Mouse (Mus musculus) heart, embryonic 15.5 days (tissue): ENCODE results near the gene Stk4. TPM values are rescaled to one million over a fixed set of nuclear protein-coding genes. Genes with fewer than 3 reads are reported as not detected.

Experiments
- ATAC-seq: fragments of 200-750 bp; cut with Nextera tagmentation; replicated peaks from 2 replicates; pipeline ENCODE4 v1.8.0; 2017; ENCODE audit warnings: low read depth, moderate TSS enrichment; ENCODE audit not compliant: insufficient number of reproducible peaks, insufficient read depth, low FRiP score
- H3K27ac ChIP-seq: fragments of 300-500 bp; sonication (generic); 2 replicates; pipeline ENCODE4 v1.5.1; 2015; ENCODE audit warnings: mild to moderate bottlenecking, inconsistent platforms
- H3K27me3 ChIP-seq: fragments of 300-500 bp; sonication (generic); 2 replicates; pipeline ENCODE4 v1.6.1; 2015; ENCODE audit warnings: inconsistent platforms
- H3K36me3 ChIP-seq: fragments of 300-500 bp; sonication (generic); 2 replicates; pipeline ENCODE4 v1.6.1; 2015; ENCODE audit warnings: mild to moderate bottlenecking, inconsistent platforms
- H3K4me1 ChIP-seq: fragments of 300-500 bp; sonication (generic); replicated peaks from 2 replicates; pipeline ENCODE4 v1.6.1; 2015; ENCODE audit warnings: inconsistent platforms
- H3K4me2 ChIP-seq: fragments of 300-500 bp; sonication (generic); 2 replicates; pipeline ENCODE4 v1.6.1; 2015; ENCODE audit warnings: inconsistent platforms, mild to moderate bottlenecking, moderate library complexity
- H3K4me3 ChIP-seq: fragments of 300-500 bp; sonication (generic); 2 replicates; pipeline ENCODE4 v1.5.1; 2015; ENCODE audit warnings: mild to moderate bottlenecking, inconsistent platforms
- H3K9ac ChIP-seq: fragments of 300-500 bp; sonication (generic); 2 replicates; pipeline ENCODE4 v1.6.1; 2015; ENCODE audit warnings: mild to moderate bottlenecking, inconsistent platforms
- H3K9me3 ChIP-seq: fragments of 300-500 bp; sonication (generic); replicated peaks from 2 replicates; pipeline ENCODE4 v1.6.1; 2016; ENCODE audit warnings: inconsistent platforms
- WGBS: fragments of 180-500 bp; shearing (Covaris S2); methylation state at CpG from one replicate; pipeline ENCODE4 v1.1.7; 2015; ENCODE audit warnings: mixed read lengths; 5-methylcytosine and 5-hydroxymethylcytosine counted together
- polyA plus RNA-seq: library from polyadenylated mRNA; unstranded; fragments of >200 nt; fragmentation: Nextera tagmentation; extraction: Ambion mirVana; gene quantifications from 2 replicates; pipeline ENCODE4 v1.2.1, GENCODE M21; 2015

Gene Stk4
- polyA plus RNA-seq, 1 experiment from 2014 or later = 11.8 TPM

DNA sequence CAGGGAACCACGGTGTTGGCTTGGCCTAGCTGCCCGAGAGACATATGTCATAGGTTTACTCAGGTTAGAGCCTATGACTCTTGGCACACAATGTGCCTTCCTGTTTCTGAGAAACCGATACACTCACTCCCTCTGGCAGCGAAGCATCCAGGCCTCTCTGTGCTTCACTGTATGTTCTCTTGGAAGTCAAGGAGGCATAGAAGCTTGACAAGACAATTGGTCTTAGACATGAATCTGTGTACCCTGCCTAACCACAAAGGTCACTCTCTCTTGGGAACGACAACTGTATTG, 126.5 kb downstream of the Stk4 start:
- H3K27me3 ChIP-seq = no peaks in the 10 kb centered on the region
- H3K9me3 ChIP-seq = no peaks in the 10 kb centered on the region
- WGBS = 79% methylated on average over 5 of the region's 5 CpGs
- H3K4me1 ChIP-seq = no peaks in the 10 kb centered on the region
- H3K4me2 ChIP-seq = no peak overlapping the region
- no peaks in the 10 kb centered on the region for H3K36me3 ChIP-seq
- ATAC-seq = no peak
- no peak overlapping the region for H3K27ac ChIP-seq
- no peak overlapping the region for H3K4me3 ChIP-seq
- no peak overlapping the region for H3K9ac ChIP-seq

DNA sequence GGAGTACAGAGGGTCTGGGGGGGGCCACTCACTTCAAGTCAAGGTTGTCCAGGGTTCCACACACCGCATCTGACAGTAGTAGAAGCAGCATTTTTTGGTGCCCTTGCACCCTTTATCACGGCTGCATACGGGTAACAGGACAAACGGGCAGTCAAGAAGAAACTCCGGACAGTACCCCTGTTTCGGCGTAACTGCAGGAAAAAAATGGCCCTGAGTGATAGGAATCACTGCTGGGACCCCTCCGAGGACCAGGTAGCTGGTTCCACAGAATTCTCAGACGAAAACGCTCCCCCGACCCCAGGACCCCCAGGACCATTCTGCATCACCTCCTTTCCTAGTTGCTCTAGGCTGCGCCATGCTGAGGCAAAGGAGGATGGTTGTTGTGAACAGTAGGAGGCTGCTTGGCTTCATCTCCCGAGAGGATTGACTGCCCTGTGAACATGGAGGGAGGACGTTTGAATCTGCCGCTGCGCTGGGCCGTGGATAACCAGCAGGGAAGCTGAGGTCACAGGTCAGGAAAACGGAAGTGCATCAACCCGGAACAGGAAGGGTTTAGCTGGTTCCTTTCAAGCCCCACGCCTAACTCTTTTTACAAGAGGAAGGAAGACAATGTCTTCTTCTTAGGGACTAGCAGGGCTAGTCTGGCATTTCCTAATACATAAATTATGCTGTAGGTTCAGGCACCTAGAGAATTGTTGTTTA, 129.7 kb downstream of the Stk4 start, which contains the start of gene Wfdc15a:
Wfdc15a (minus strand) TSS at position 505 of the 702 bp plus-strand sequence.
- H3K9me3 ChIP-seq = no peaks in the 10 kb centered on the region
- WGBS = 76% methylated on average over 20 of the region's 20 CpGs

More for the DNA sequence above, 129.7 kb downstream of the Stk4 start, which contains the start of gene Wfdc15a:
- Histone ChIP-seq H3K4me3 (no peak within 1 kb of the TSS), H3K27ac (no peak within 1 kb of the TSS), H3K4me1 (no peaks in the 10 kb centered on the region), H3K36me3 (no peaks in the 10 kb centered on the region), H3K9ac (no peak within 1 kb of the TSS), H3K27me3 (no peaks in the 10 kb centered on the region), H3K4me2 (no peak within 1 kb of the TSS)
- no peak for ATAC-seq

Other genes starting within 250 kb of the Stk4 start
- 2.2 and 3.5 TPM in 2 replicates for gene Ccn5, start 249.5 kb upstream of the Stk4 start, polyA plus RNA-seq
- not detected in 2 replicates for gene Kcnk15, start 216.7 kb upstream of the Stk4 start, polyA plus RNA-seq
- 0.31 and 0.52 TPM in 2 replicates for gene Rims4, start 151.6 kb upstream of the Stk4 start, polyA plus RNA-seq
- 202 and 213 TPM in 2 replicates for gene Ywhab, start 75.4 kb upstream of the Stk4 start, polyA plus RNA-seq
- 0.92 and 1.1 TPM in 2 replicates for gene Pabpc1l, start 44.9 kb upstream of the Stk4 start, polyA plus RNA-seq
- 42.8 and 51.8 TPM in 2 replicates for gene Tomm34, start 847 bp downstream of the Stk4 start, polyA plus RNA-seq
- gene Kcns1, start 100.8 kb downstream of the Stk4 start, polyA plus RNA-seq = 0.20 and 0.24 TPM in 2 replicates
- not detected in 2 replicates for gene Wfdc5, start 112.4 kb downstream of the Stk4 start, polyA plus RNA-seq
- not detected in 2 replicates for gene Wfdc12, start 120.3 kb downstream of the Stk4 start, polyA plus RNA-seq
- not detected in 2 replicates for gene Wfdc15a, start 129.8 kb downstream of the Stk4 start, polyA plus RNA-seq
- not detected in 2 replicates for gene Wfdc15b, start 151.3 kb downstream of the Stk4 start, polyA plus RNA-seq
- not detected in 2 replicates for gene Svs2, start 168.1 kb downstream of the Stk4 start, polyA plus RNA-seq
- gene Svs3b, start 186.3 kb downstream of the Stk4 start, polyA plus RNA-seq = not detected in 2 replicates
- not detected in 2 replicates for gene Svs4, start 208.1 kb downstream of the Stk4 start, polyA plus RNA-seq
- not detected in 2 replicates for gene Svs3a, start 218.9 kb downstream of the Stk4 start, polyA plus RNA-seq
- not detected in 2 replicates for gene Svs6, start 246.4 kb downstream of the Stk4 start, polyA plus RNA-seq